Mouse (Mus musculus) bone marrow macrophage, adult 2 months (primary cell): ENCODE data around the gene Pigt. TPM values are rescaled to one million over a fixed set of nuclear protein-coding genes. Genes with fewer than 3 reads are reported as not detected.

ENCODE experiments used
- H3K27ac ChIP-seq: 2 replicates; pipeline ENCODE4 v1.5.1; 2012; ENCODE audit warnings: low read depth, low read length; ENCODE audit not compliant: insufficient read depth
- H3K4me1 ChIP-seq: 2 replicates; pipeline ENCODE4 v1.6.1; 2012; ENCODE audit warnings: low read length; ENCODE audit not compliant: control insufficient read depth, insufficient read depth
- H3K4me3 ChIP-seq: 2 replicates; pipeline ENCODE4 v1.5.1; 2012; ENCODE audit warnings: mild to moderate bottlenecking, low read length, moderate library complexity; ENCODE audit not compliant: insufficient read depth
- CTCF ChIP-seq: IDR thresholded peaks from 2 replicates; pipeline ENCODE4 v1.5.1; 2012; ENCODE audit warnings: low read depth, mild to moderate bottlenecking, low read length, moderate library complexity
- POLR2A ChIP-seq: IDR thresholded peaks from 2 replicates; pipeline ENCODE4 v1.6.1; 2012; ENCODE audit warnings: mild to moderate bottlenecking, low read depth, low read length, borderline replicate concordance
- polyA plus RNA-seq: library from polyadenylated mRNA; stranded (reverse); fragments of >200 nt; gene quantifications from 2 replicates; pipeline ENCODE4 v1.2.4, GENCODE M21; 2012; ENCODE audit not compliant: missing spikeins, insufficient read depth, insufficient read length

Gene Pigt
- polyA plus RNA-seq, 1 experiment: 80.9 TPM

DNA sequence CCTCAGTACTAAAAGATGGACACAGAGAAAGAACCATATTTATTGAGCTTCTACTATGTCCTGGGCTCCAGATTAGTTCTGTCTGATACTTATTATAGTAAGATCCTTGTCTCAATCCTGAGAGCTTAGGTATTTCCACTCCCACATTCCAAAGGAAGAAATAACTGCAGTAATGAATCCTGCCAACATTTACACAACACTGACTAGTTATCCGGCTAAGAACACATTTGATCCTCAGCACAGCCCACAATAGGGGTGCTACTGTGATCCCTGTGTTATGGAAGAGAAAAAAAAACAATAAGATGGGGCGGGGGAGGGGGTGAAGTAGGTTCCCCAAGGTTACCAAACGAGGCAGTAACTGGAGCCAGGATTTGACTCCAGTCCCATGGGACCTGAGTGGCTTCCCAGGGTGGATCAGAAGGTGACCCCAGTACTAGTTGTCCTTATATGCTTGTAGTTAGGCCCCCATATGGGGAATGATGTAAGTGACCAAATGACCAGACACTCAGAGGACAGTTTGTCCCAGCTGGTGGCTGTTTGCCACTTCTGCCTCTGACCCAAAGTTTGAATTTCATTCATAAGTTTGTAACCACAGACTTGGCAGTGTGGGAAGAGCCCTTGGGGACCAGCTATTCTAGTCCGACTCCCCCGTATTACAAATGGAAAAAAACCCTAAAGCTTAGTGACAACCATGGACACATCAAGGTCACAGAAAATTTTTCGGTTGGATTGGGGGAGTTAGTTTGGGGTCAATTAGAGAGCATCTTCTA is 41.7 kb upstream of the Pigt start:
- H3K4me1 ChIP-seq: peaks cover 42% of the 10 kb centered on the region
- H3K4me3 ChIP-seq: no peak overlapping the region
- peak overlapping the region; percentile 48; the same call in 1 of the 2 replicates for H3K27ac ChIP-seq
- no peak for TF ChIP-seq POLR2A
- TF ChIP-seq CTCF: no peak

- H3K4me3 ChIP-seq: peak overlapping the region; percentile 53; the same call in 1 of the 2 replicates
- H3K27ac ChIP-seq: peak overlapping the region; percentile 25; the same call in 1 of the 2 replicates
- no peak for TF ChIP-seq CTCF
- no peak for TF ChIP-seq POLR2A
- peaks cover 42% of the 10 kb centered on the region for H3K4me1 ChIP-seq
These were observed 40.9 kb upstream of the Pigt start for GRCm38 (mm10) chr2:164456413-164456812.

DNA sequence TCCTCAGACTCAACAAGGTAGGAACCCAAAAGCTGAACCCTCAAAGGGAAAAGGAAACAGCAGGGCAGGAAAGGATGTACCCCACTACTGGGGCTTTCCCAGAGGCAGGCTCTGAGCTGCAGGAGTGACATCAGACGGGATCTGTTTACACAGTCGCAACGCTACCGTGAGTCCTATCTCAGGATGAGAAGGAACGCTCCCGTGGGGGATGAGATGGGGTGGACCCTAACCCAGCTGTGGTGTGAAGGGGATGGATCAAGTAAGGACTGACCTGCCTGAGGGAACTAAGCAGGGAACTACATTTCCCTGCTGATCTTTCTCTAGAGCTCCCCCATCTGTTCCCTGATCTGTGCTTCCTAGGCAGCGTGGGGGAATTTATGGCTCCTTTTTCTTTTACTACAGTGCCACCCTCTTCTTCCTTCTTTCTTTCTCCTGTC is 40.4 kb upstream of the Pigt start, which contains the start of gene Sys1:
Gene Sys1 (plus strand): TSS at position 101 of the 437 bp plus-strand sequence.
- peak within 1 kb of the TSS; percentile 53 for H3K4me3 ChIP-seq
- H3K4me1 ChIP-seq: peaks cover 43% of the 10 kb centered on the region
- TF ChIP-seq CTCF (no peak), POLR2A (no peak)
- H3K27ac ChIP-seq: peak within 1 kb of the TSS; percentile 25

DNA sequence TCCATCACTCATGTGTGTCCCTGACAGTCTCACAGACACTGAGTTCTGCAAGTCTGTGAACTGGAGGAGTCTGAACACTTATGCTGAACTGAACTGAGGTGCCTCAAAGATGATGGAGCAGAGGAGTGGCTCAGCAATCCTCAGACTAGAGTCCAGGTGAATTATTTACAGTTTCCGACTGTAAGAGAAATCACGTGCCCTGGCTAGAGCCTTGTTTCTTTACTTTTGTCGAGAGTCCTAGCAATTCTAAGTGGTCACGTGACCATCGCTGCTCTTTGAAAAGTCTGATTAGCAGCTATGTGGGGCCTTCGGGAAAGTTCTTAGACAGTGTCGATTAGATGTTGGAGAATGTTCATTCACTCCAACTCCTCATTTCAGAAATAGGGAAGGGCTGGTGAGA is 39.4 kb upstream of the Pigt start:
- H3K4me3 ChIP-seq: no peak overlapping the region
- H3K4me1 ChIP-seq: peaks cover 51% of the 10 kb centered on the region
- H3K27ac ChIP-seq: peak overlapping the region; percentile 22
- no peak for TF ChIP-seq CTCF
- no peak for TF ChIP-seq POLR2A

DNA sequence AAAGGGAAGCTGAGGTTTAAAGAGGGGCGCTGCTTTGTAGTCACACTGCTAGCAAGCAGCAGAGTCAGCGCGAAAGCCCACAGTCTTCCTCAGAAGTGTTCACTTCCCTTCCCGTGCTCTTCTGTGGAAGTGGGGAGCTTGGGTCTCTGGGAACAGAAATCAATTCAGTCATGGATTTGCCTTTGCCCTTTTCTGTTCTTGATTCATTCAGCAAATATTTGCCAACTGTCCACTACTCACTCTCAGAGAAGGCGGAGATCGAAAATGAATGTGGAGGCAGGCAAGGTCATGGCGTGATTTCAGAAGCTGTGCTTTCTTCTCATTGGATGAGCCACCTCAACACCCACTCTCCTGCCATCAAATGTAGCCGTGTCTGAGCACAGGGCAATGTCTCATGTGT is 38.8 kb upstream of the Pigt start:
- Histone ChIP-seq H3K4me3 (0 out of 2 replicates have a peak overlapping the region, but pooled peaks have one; percentile 0), H3K4me1 (peaks cover 51% of the 10 kb centered on the region), H3K27ac (peak overlapping the region; percentile 70)
- no peak for TF ChIP-seq CTCF
- no peak for TF ChIP-seq POLR2A

DNA sequence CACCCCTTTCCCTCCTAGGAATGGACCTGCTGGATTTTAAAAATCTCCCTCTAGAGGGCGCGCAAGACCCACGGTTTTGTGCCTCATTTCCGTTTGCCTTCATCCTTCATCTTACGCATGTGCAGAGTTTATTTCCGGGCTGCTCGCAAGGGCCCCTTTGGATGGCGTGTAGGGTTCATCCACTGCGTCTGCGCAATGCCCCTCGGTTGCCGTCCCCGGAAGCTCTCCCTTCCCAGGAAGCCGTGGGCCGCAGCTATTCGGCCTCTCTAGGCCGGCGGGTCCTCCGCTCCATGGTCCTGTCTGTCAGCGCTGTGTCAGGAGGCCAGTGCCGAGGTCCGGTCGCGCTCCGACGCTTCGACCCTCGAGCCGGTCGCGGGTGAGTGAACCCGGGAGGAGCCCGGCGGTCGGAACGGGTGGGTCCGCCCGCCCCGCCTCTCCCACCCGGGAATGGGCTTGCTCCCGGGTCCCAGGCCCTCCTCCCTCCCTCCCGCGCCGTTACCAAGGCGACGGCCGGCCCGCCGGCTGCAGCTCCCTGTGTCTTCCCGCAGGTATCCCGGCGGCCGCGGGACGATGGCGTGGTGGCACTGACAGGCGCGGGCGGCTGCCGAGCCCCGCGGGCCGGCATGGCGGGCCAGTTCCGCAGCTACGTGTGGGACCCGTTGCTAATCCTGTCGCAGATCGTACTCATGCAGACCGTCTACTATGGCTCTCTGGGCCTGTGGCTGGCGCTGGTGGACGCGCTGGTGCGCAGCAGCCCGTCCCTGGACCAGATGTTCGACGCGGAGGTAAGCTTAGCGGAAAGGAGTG is 36.4 kb upstream of the Pigt start, which contains the start of gene Gm20458:
Gene Gm20458 (plus strand): TSS at position 223 of the 807 bp plus-strand sequence.
- TF ChIP-seq CTCF: no peak
- TF ChIP-seq POLR2A: no peak

DNA sequence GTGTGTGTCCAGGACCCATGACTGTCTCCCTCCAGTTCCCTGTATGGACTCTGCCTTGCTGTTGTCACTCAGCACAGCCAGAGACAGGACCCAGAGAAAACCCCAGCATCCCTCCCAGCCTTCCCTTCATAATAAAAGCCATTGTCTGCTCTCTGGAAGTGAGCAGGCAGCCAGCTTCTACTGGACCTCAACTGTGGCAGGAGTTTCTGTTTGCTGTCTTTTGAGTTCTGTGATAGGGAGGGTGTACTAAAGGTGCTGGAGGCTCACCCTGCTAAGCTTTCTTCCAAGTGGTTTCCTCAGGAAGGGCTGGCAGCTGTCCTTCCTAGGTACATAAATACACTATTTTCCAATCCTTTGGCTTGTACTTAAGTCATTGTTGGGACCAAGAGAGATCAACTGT is 32.2 kb upstream of the Pigt start:
- Histone ChIP-seq H3K4me1 (peaks cover 9% of the 10 kb centered on the region), H3K4me3 (no peak overlapping the region), H3K27ac (no peak overlapping the region)
- no peak for TF ChIP-seq POLR2A
- no peak for TF ChIP-seq CTCF

More for the DNA sequence above, 36.4 kb upstream of the Pigt start, which contains the start of gene Gm20458:
- H3K4me3 ChIP-seq: peak within 1 kb of the TSS; percentile 79
- peaks cover 33% of the 10 kb centered on the region for H3K4me1 ChIP-seq
- H3K27ac ChIP-seq: peak within 1 kb of the TSS; percentile 55

- H3K27ac ChIP-seq: no peak overlapping the region
- no peak for TF ChIP-seq CTCF
- TF ChIP-seq POLR2A: no peak
- peaks cover 9% of the 10 kb centered on the region for H3K4me1 ChIP-seq
- no peak overlapping the region for H3K4me3 ChIP-seq
These were observed 30.5 kb upstream of the Pigt start for GRCm38 (mm10) chr2:164466787-164467186.

DNA sequence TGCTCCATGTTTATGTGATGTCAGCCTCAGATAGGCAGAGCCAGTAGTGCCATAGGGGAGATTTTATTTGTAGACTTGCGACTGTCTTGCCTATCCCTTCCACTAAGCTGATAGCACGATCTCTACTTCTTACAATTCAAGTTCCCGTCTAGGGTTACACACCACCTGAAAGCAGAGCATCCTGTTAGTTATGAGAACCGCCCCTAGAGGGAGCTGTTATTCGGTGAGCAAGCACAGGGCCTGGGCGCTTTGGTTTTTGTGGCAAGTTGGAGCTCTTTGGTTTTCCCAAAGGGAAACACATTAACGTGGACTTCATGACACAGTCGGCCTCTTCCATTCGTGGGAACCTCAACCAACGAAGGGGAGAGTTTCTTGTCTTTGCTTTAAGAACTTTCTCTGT is 27.1 kb upstream of the Pigt start:
- TF ChIP-seq CTCF (peak; percentile 53), POLR2A (no peak)
- Histone ChIP-seq H3K27ac (no peak overlapping the region), H3K4me1 (0 out of 2 replicates have a peak, but pooled peaks cover 2% of the 10 kb centered on the region), H3K4me3 (no peak overlapping the region)
